Mouse (Mus musculus) neural tube, embryonic 14.5 days (tissue): ENCODE measurements around the gene Tcf3. TPM values are rescaled to one million over a fixed set of nuclear protein-coding genes. Genes with fewer than 3 reads are reported as not detected.

Source experiments
- ATAC-seq: fragments of 200-750 bp; cut with Nextera tagmentation; 2 replicates; pipeline ENCODE4 v1.8.0; 2017; ENCODE audit warnings: low read depth, mild to moderate bottlenecking, moderate TSS enrichment, moderate library complexity
- H3K27ac ChIP-seq: fragments of 300-500 bp; sonication (generic); 2 replicates; pipeline ENCODE4 v1.5.1; 2014; ENCODE audit warnings: low read depth, mild to moderate bottlenecking, control low read depth, low read length, moderate library complexity, mixed read lengths
- H3K27me3 ChIP-seq: fragments of 300-500 bp; sonication (generic); 2 replicates; pipeline ENCODE4 v1.6.1; 2014; ENCODE audit warnings: low read length; ENCODE audit not compliant: control insufficient read depth, insufficient read depth
- H3K36me3 ChIP-seq: fragments of 300-500 bp; sonication (generic); 2 replicates; pipeline ENCODE4 v1.6.1; 2014; ENCODE audit warnings: low read length, mixed read lengths; ENCODE audit not compliant: control insufficient read depth, insufficient read depth
- H3K4me1 ChIP-seq: fragments of 300-500 bp; sonication (generic); 2 replicates; pipeline ENCODE4 v1.6.1; 2014; ENCODE audit warnings: low read length; ENCODE audit not compliant: control insufficient read depth, insufficient read depth
- H3K4me2 ChIP-seq: fragments of 300-500 bp; sonication (generic); 2 replicates; pipeline ENCODE4 v1.6.1; 2014; ENCODE audit warnings: mild to moderate bottlenecking, low read depth, low read length, control low read depth
- H3K4me3 ChIP-seq: fragments of 300-500 bp; sonication (generic); 2 replicates; pipeline ENCODE4 v1.5.1; 2014; ENCODE audit warnings: low read depth, low read length, control low read depth, mixed read lengths
- H3K9ac ChIP-seq: fragments of 300-500 bp; sonication (generic); replicated peaks from 2 replicates; pipeline ENCODE4 v1.6.1; 2014; ENCODE audit warnings: low read depth, mild to moderate bottlenecking, control low read depth, low read length, mixed read lengths
- H3K9me3 ChIP-seq: fragments of 300-500 bp; sonication (generic); 2 replicates; pipeline ENCODE4 v1.6.1; 2016; ENCODE audit warnings: low read length; ENCODE audit not compliant: control insufficient read depth
- WGBS: fragments of 180-500 bp; shearing (Covaris S2); extraction: QIAGEN DNeasy Blood & Tissue Kit; methylation state at CpG from one replicate; pipeline ENCODE4 v1.1.7; 2014; 5-methylcytosine and 5-hydroxymethylcytosine counted together
- polyA plus RNA-seq: library from polyadenylated mRNA; unstranded; fragments of >200 nt; fragmentation: Nextera tagmentation; extraction: Ambion mirVana; gene quantifications from 2 replicates; pipeline ENCODE4 v1.2.1, GENCODE M21; 2014

Tcf3 gene
- polyA plus RNA-seq, 1 experiment from 2014 or later = 30.4 TPM

DNA sequence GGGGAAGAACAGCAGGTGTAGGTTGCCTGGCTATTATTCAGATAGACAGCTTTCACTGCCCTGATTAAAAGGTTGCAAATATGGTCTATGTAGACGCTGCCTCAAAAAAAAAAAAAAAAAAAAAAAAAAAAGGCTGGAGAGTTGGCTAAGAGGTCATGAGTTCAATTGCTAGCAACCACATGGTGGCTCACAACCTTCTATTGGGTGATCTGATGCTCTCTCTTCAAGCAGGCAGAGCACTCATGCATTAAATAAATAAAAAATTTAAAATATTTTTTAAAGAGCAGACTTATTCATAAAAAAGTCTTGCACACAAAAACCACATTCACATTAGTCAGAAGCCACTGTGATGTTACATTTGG is 35.3 kb downstream of the Tcf3 start:
- Histone ChIP-seq H3K36me3 (peaks cover 37% of the 10 kb centered on the region), H3K4me1 (peaks cover 20% of the 10 kb centered on the region), H3K9me3 (no peaks in the 10 kb centered on the region), H3K9ac (peak overlapping the region; percentile 91), H3K4me3 (peak overlapping the region; percentile 67), H3K4me2 (peak overlapping the region; percentile 87), H3K27ac (peak overlapping the region; percentile 98), H3K27me3 (no peaks in the 10 kb centered on the region)
- no peak for ATAC-seq
- WGBS = 0% methylated on average over 1 of the region's 1 CpGs

DNA sequence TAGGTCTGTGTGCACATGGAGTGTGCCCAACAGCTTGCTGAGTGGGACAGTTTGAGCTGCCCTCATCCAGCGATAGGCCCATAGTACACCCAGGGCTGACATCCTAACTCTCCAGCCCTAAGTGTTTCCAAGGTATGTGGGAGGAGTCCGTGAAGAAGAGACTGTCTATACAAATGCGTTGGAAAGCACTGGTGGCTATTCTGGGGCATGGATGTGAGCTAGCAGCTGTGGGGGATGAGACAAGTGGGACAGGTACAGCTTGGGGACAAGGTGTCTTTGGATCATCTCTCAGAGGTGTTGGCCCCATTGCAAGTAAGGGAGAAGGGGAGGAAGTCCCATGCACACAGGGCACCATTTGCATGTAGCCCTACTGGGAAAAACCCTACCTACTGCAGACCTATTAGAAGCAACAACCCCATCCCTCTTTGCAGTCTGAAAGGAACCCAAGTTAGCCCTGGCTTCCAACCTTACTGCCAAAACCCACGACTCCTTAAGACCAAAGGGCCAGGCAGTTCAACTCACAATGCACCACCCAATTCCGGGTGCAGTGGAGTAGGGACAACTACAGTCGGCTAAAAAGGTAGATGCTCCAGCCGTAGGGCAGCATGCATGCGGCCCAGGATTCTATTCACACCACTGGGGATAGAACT is 35.8 kb downstream of the Tcf3 start:
- Histone ChIP-seq H3K36me3 (peaks cover 38% of the 10 kb centered on the region), H3K27ac (peak overlapping the region; percentile 98), H3K9ac (peak overlapping the region; percentile 91), H3K4me1 (peaks cover 20% of the 10 kb centered on the region), H3K27me3 (no peaks in the 10 kb centered on the region), H3K9me3 (no peaks in the 10 kb centered on the region), H3K4me3 (peak overlapping the region; percentile 67), H3K4me2 (peak overlapping the region; percentile 87)
- ATAC-seq = no peak
- WGBS = 46% methylated on average over 8 of the region's 8 CpGs

GRCm38 (mm10) chr10:80396822-80397523 is 36.5 kb downstream of the Tcf3 start:
- H3K27ac ChIP-seq = 0 out of 2 replicates have a peak overlapping the region, but pooled peaks have one; percentile 98
- no peak overlapping the region; the same call in none of the 2 replicates for H3K9ac ChIP-seq
- no peaks in the 10 kb centered on the region for H3K9me3 ChIP-seq
- peaks cover 39% of the 10 kb centered on the region for H3K36me3 ChIP-seq
- ATAC-seq = no peak
- H3K4me2 ChIP-seq = peak overlapping the region; percentile 87
- 89% methylated on average over 11 of the region's 11 CpGs for WGBS
- H3K27me3 ChIP-seq = no peaks in the 10 kb centered on the region
- peaks cover 20% of the 10 kb centered on the region for H3K4me1 ChIP-seq
- H3K4me3 ChIP-seq = peak overlapping the region; percentile 67

DNA sequence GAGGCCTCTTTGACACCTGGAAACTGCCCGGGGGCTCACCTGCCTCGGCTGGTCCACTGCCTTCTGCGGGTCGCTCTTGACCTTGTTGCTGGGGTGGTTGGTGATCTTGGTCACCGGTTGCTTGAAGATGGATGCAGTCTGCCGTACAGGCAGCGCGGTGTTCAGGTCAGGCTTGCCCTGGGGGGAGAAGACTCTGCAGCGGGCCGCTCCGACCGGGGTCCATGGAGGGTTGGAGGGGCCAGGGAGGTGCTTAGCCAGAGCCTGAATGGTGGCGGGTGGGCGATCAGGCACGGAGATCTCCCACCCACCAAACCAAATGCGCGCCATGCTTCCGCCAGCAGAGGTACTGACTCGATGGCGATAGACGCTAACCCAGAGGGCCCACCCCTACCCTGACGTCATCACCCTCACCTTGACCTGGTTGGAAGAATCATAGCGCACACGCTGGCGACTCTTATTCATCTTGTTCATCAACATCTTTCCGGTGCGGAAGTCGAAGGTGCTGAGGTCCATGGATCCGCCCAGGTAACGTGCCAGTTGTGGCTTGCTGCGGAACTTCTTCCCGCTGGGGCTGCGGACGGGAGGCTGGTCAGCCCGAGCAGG is 38.3 kb downstream of the Tcf3 start:
- H3K4me3 ChIP-seq = no peak overlapping the region
- H3K9me3 ChIP-seq = no peaks in the 10 kb centered on the region
- no peak overlapping the region for H3K4me2 ChIP-seq
- H3K9ac ChIP-seq = no peak overlapping the region
- H3K36me3 ChIP-seq = peaks cover 47% of the 10 kb centered on the region
- no peaks in the 10 kb centered on the region for H3K27me3 ChIP-seq
- H3K27ac ChIP-seq = no peak overlapping the region
- WGBS = 93% methylated on average over 35 of the region's 35 CpGs
- ATAC-seq = no peak
- peaks cover 15% of the 10 kb centered on the region for H3K4me1 ChIP-seq

DNA sequence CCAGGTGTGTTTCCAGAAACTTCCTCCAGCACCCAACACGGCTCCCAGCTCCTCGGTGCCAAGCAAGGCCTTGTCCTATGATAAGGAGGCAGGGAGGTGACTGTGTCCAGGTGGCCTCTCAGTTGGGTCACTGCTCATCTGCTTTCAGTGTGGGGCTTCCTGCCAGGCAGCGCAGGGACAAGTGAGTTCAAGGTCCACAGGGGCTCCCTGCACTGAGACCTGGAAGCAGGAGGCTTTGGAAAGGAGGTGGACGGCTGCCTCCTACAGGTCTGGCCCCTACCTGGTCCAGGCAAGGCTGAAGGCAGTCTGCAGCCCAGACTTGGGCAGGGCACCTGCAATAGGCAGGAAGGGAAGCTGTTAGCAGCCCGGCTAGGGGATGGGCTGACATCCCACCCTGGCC is 40.8 kb downstream of the Tcf3 start:
- H3K4me1 ChIP-seq = peaks cover 18% of the 10 kb centered on the region
- no peak for ATAC-seq
- no peaks in the 10 kb centered on the region for H3K27me3 ChIP-seq
- H3K9me3 ChIP-seq = no peaks in the 10 kb centered on the region
- H3K4me2 ChIP-seq = no peak overlapping the region
- H3K4me3 ChIP-seq = no peak overlapping the region
- no peak overlapping the region for H3K27ac ChIP-seq
- 96% methylated on average over 5 of the region's 5 CpGs for WGBS
- peaks cover 47% of the 10 kb centered on the region for H3K36me3 ChIP-seq
- H3K9ac ChIP-seq = no peak overlapping the region

GRCm38 (mm10) chr10:80390697-80391096 is 42.8 kb downstream of the Tcf3 start:
- ATAC-seq = no peak
- H3K27me3 ChIP-seq = peaks cover 2% of the 10 kb centered on the region; the same call in 1 of the 2 replicates
- H3K9ac ChIP-seq = no peak overlapping the region
- no peak overlapping the region for H3K4me2 ChIP-seq
- no peak overlapping the region for H3K27ac ChIP-seq
- H3K36me3 ChIP-seq = peaks cover 47% of the 10 kb centered on the region
- no peaks in the 10 kb centered on the region for H3K9me3 ChIP-seq
- WGBS = 88% methylated on average over 9 of the region's 9 CpGs
- peaks cover 8% of the 10 kb centered on the region for H3K4me1 ChIP-seq
- H3K4me3 ChIP-seq = no peak overlapping the region

DNA sequence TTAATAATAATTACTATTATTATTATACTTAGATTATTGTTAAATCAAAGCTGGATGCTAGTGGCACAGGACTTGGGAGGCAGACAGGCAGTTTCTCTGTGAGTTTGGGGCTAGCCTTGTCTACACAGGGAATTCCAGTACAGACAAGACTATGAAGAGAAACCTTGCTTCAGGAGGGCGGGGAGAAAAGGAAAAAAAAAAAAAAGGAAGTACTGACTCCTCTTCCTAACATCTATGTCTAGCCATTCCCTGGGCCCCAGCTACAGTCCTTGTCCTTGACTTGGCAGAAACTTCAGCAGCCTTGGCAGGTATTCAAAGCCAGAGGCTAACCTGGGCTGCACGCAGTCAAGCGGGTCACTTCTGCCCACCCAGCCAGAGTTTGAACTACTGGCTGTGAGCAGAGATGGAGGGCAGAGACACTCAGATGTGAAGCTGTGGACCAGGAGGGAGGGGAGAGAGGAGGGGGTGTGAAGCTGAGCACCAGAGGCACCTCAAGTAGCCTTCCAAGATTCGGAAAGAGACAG is 44.2 kb downstream of the Tcf3 start:
- no peak overlapping the region for H3K9ac ChIP-seq
- H3K27me3 ChIP-seq = peaks cover 2% of the 10 kb centered on the region; the same call in 1 of the 2 replicates
- H3K4me2 ChIP-seq = no peak overlapping the region
- no peak for ATAC-seq
- H3K4me1 ChIP-seq = peaks cover 16% of the 10 kb centered on the region
- no peak overlapping the region for H3K4me3 ChIP-seq
- WGBS = 79% methylated on average over 4 of the region's 4 CpGs
- peaks cover 42% of the 10 kb centered on the region for H3K36me3 ChIP-seq
- H3K9me3 ChIP-seq = no peaks in the 10 kb centered on the region
- H3K27ac ChIP-seq = no peak overlapping the region

GRCm38 (mm10) chr10:80388731-80389130 is 44.7 kb downstream of the Tcf3 start:
- WGBS = 22% methylated on average over 2 of the region's 2 CpGs
- H3K27me3 ChIP-seq = peaks cover 2% of the 10 kb centered on the region; the same call in 1 of the 2 replicates
- peaks cover 21% of the 10 kb centered on the region for H3K4me1 ChIP-seq
- no peak overlapping the region for H3K27ac ChIP-seq
- no peak overlapping the region for H3K4me3 ChIP-seq
- H3K4me2 ChIP-seq = no peak overlapping the region
- H3K9ac ChIP-seq = no peak overlapping the region
- peaks cover 39% of the 10 kb centered on the region for H3K36me3 ChIP-seq
- H3K9me3 ChIP-seq = no peaks in the 10 kb centered on the region
- no peak for ATAC-seq

DNA sequence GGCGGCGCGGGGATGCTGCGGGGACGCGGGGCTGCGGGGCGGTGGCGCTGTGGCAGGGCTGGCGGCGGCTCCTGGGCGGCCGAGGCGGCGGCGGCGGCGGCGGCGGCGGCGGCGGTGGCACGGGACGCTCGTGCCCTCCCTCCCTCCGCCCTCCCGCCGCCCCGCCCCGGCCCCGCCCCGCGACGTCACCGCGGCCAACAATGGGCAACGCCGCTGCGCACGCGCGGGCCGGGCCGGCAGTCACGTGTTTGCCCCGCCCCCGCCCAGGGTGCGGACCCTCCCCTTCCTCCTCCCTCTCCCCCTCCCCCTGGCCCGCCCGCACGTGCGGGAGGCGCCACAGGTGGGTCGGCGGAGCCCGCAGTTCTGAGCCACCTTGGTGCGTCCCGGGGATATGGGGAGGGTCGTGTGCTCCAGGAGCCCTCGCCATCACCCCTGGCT is 45.9 kb downstream of the Tcf3 start, which contains the start of gene Mex3d:
TSS of gene Mex3d (minus strand) at position 138 of the 438 bp plus-strand sequence.
- Histone ChIP-seq H3K4me2 (peak within 1 kb of the TSS; percentile 99), H3K27ac (peak within 1 kb of the TSS; percentile 97), H3K36me3 (peaks cover 36% of the 10 kb centered on the region), H3K9ac (peak within 1 kb of the TSS; percentile 100), H3K27me3 (peaks cover 2% of the 10 kb centered on the region; the same call in 1 of the 2 replicates), H3K4me1 (peaks cover 29% of the 10 kb centered on the region), H3K4me3 (peak within 1 kb of the TSS; percentile 93), H3K9me3 (no peaks in the 10 kb centered on the region)
- WGBS = 0% methylated on average over 4 of the region's 61 CpGs
- peak; percentile 29 for ATAC-seq
